Mouse (Mus musculus): ENCODE data around the gene Pgghg. TPM values are rescaled to one million over a fixed set of nuclear protein-coding genes. Genes with fewer than 3 reads are reported as not detected.

Pgghg gene
- 20.5 and 23.1 TPM in 2 replicates for polyA plus RNA-seq (2012; rRNA removed)

GRCm38 (mm10) chr7:140941222-140942051 is at the start of gene Pgghg:
TSS of gene Pgghg (plus strand) at chr7:140941391.
- no peak for DNase-seq (ENCODE audit: low read depth, low spot score)
- 1% methylated on average over 33 of the region's 33 CpGs for WGBS

GRCm38 (mm10) chr7:140894031-140894430 is 47.2 kb upstream of the Pgghg start:
- no peak for DNase-seq (ENCODE audit: low read depth, low spot score)
- 94% methylated on average over 7 of the region's 7 CpGs for WGBS

GRCm38 (mm10) chr7:140894611-140895010 is 46.6 kb upstream of the Pgghg start:
- no peak for DNase-seq (ENCODE audit: low read depth, low spot score)
- 87% methylated on average over 3 of the region's 3 CpGs for WGBS

GRCm38 (mm10) chr7:140897863-140898262 is 43.3 kb upstream of the Pgghg start:
- 89% methylated on average over 7 of the region's 7 CpGs for WGBS
- no peak for DNase-seq (ENCODE audit: low read depth, low spot score)

GRCm38 (mm10) chr7:140899121-140899520 is 42.1 kb upstream of the Pgghg start:
- 66% methylated on average over 3 of the region's 3 CpGs for WGBS
- no peak for DNase-seq (ENCODE audit: low read depth, low spot score)

GRCm38 (mm10) chr7:140900220-140900619 is 41.0 kb upstream of the Pgghg start, which contains the start of gene Cox8b:
TSS of gene Cox8b (minus strand) at chr7:140900446.
- no peak for DNase-seq (ENCODE audit: low read depth, low spot score)
- WGBS, result 58% methylated on average over 10 of the region's 10 CpGs

GRCm38 (mm10) chr7:140902036-140902875 is 38.9 kb upstream of the Pgghg start:
- 86% methylated on average over 15 of the region's 15 CpGs for WGBS

GRCm38 (mm10) chr7:140903212-140903611 is 38.0 kb upstream of the Pgghg start:
- 27% methylated on average over 13 of the region's 13 CpGs for WGBS
- DNase-seq (ENCODE audit: low read depth, low spot score), result no peak

More at GRCm38 (mm10) chr7:140902036-140902875, 38.9 kb upstream of the Pgghg start:
- DNase-seq (ENCODE audit: low read depth, low spot score), result no peak

- WGBS, result 77% methylated on average over 2 of the region's 2 CpGs
- DNase-seq (ENCODE audit: low read depth, low spot score), result no peak
These were observed 35.5 kb upstream of the Pgghg start for GRCm38 (mm10) chr7:140905642-140906081.

GRCm38 (mm10) chr7:140907131-140907530 is 34.1 kb upstream of the Pgghg start:
- DNase-seq (ENCODE audit: low read depth, low spot score), result no peak
- WGBS, result 76% methylated on average over 13 of the region's 13 CpGs

GRCm38 (mm10) chr7:140907697-140908096 is 33.5 kb upstream of the Pgghg start:
- WGBS, result 85% methylated on average over 7 of the region's 7 CpGs
- no peak for DNase-seq (ENCODE audit: low read depth, low spot score)

GRCm38 (mm10) chr7:140908181-140908580 is 33.0 kb upstream of the Pgghg start:
- 33% methylated on average over 7 of the region's 7 CpGs for WGBS
- DNase-seq (ENCODE audit: low read depth, low spot score), result no peak

- under 1% methylated on average over 19 of the region's 19 CpGs for WGBS
- no peak for DNase-seq (ENCODE audit: low read depth, low spot score)
These were observed 32.5 kb upstream of the Pgghg start for GRCm38 (mm10) chr7:140908634-140909107.

GRCm38 (mm10) chr7:140912293-140912692 is 28.9 kb upstream of the Pgghg start:
- no peak for DNase-seq (ENCODE audit: low read depth, low spot score)
- WGBS, result 40% methylated on average over 3 of the region's 3 CpGs

- no peak for DNase-seq (ENCODE audit: low read depth, low spot score)
- 35% methylated on average over 5 of the region's 5 CpGs for WGBS
These were observed 28.2 kb upstream of the Pgghg start for GRCm38 (mm10) chr7:140912846-140913482.

GRCm38 (mm10) chr7:140914031-140914690 is 27.0 kb upstream of the Pgghg start:
- 45% methylated on average over 8 of the region's 8 CpGs for whole genome bisulfite sequencing

GRCm38 (mm10) chr7:140919911-140920310 is 21.3 kb upstream of the Pgghg start:
- no peak for DNase-seq (ENCODE audit: low read depth, low spot score)
- 39% methylated on average over 4 of the region's 4 CpGs for WGBS

More at GRCm38 (mm10) chr7:140914031-140914690, 27.0 kb upstream of the Pgghg start:
- DNase-seq (ENCODE audit: low read depth, low spot score), result no peak

GRCm38 (mm10) chr7:140920418-140921029 is 20.7 kb upstream of the Pgghg start, which contains the start of gene Nlrp6:
TSS of gene Nlrp6 (plus strand) at chr7:140920902.
- 28% methylated on average over 8 of the region's 8 CpGs for WGBS
- DNase-seq (ENCODE audit: low read depth, low spot score), result no peak
